ENCODE assay signal across 31 mouse cellular contexts in the genomic region with DNA sequence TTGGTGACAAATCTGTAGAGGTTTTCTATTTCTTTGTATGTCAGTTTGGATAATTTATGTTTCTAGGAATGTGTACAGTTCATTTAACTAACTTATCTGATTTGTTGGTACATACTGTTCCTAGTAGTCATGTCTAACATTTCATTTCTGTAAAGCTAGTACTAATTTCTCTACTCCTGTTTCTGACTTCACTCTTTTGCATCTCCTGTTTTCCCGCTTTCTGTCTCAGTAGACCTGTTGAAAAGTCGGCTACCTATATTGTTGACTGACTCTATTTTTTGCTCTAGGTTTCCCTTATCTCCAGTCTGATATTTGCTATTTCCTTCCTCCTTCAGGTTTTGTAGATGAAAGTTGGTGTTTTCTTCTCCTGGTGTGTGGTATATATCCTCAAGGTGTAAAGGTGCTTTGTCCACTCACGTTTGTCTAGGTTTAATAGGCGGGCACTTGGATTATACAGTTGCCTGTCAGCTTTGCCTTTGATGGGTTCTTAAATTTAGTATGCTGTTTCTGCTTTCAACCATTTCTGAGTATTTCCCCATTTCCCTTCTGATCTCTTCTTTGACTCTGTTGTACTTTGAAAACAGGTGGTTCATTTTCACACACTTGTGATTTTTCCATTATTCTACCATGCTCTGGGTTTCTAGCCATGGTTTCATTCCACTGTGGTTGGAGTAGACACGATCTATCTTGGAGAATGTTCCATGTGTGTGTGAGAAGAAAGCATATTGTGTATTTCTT.
"Had no signal": no experiment of that assay in that cellular context is flagged by ENCODE, and none has a peak within 500 bp of the region (broad histone marks: within the 10 kb centered on the region; RNA-seq: fewer than 3 reads in every experiment).

No protein-coding gene starts in this region.

- H3K4me1 ChIP-seq: limb, embryonic 10.5 days; limb, embryonic 12.5 days; limb, embryonic 13.5 days; limb, embryonic 15.5 days; liver, embryonic 12.5 days; liver, embryonic 13.5 days; liver, embryonic 15.5 days; lung, embryonic 15.5 days; megakaryocyte, embryonic 14.5 days; midbrain, embryonic 10.5 days; midbrain, embryonic 12.5 days; midbrain, embryonic 13.5 days; midbrain, embryonic 15.5 days had no signal

- DNase-seq: left cerebral cortex, postnatal 4 days; liver; liver, embryonic 13.5 days; liver, postnatal 0 days; lung, adult 18-20 months; lung, adult 2 months; lung, embryonic 14.5 days; lung, postnatal 10 days; lung, postnatal 14 days; lung, postnatal 36 days; lung, postnatal 4 days; midbrain, embryonic 14.5 days had no signal

- H3K9me3 ChIP-seq: limb, embryonic 10.5 days; limb, embryonic 12.5 days; limb, embryonic 13.5 days; limb, embryonic 15.5 days; liver, embryonic 12.5 days; liver, embryonic 13.5 days; liver, embryonic 15.5 days; lung, embryonic 15.5 days; megakaryocyte, embryonic 14.5 days; midbrain, embryonic 10.5 days; midbrain, embryonic 12.5 days; midbrain, embryonic 13.5 days; midbrain, embryonic 15.5 days had no signal

- H3K27me3 ChIP-seq: limb, embryonic 12.5 days; limb, embryonic 13.5 days; limb, embryonic 15.5 days; liver, embryonic 12.5 days; liver, embryonic 13.5 days; liver, embryonic 15.5 days; lung, embryonic 15.5 days; megakaryocyte, embryonic 14.5 days; midbrain, embryonic 12.5 days; midbrain, embryonic 13.5 days; midbrain, embryonic 15.5 days had no signal

- ATAC-seq: liver, embryonic 12.5 days; liver, postnatal 0 days; lung, postnatal 0 days; midbrain, embryonic 13.5 days; midbrain, embryonic 15.5 days; midbrain, embryonic 16.5 days had no signal

- H3K36me3 ChIP-seq: limb, embryonic 10.5 days; limb, embryonic 12.5 days; limb, embryonic 13.5 days; limb, embryonic 15.5 days; liver, embryonic 12.5 days; liver, embryonic 13.5 days; liver, embryonic 15.5 days; lung, embryonic 15.5 days; midbrain, embryonic 10.5 days; midbrain, embryonic 12.5 days; midbrain, embryonic 13.5 days; midbrain, embryonic 15.5 days had no signal

- H3K4me2 ChIP-seq: limb, embryonic 12.5 days; limb, embryonic 13.5 days; limb, embryonic 15.5 days; liver, embryonic 11.5 days; liver, embryonic 12.5 days; liver, embryonic 13.5 days; liver, embryonic 15.5 days; lung, embryonic 14.5 days; lung, embryonic 15.5 days; midbrain, embryonic 11.5 days; midbrain, embryonic 12.5 days; midbrain, embryonic 13.5 days; midbrain, embryonic 15.5 days had no signal

- H3K4me3 ChIP-seq: limb, embryonic 10.5 days; limb, embryonic 12.5 days; limb, embryonic 13.5 days; limb, embryonic 15.5 days; liver, embryonic 12.5 days; liver, embryonic 13.5 days; liver, embryonic 15.5 days; lung, embryonic 15.5 days; megakaryocyte, embryonic 14.5 days; midbrain, embryonic 10.5 days; midbrain, embryonic 12.5 days; midbrain, embryonic 13.5 days; midbrain, embryonic 15.5 days; myocyte had no signal

- H3K27ac ChIP-seq: limb, embryonic 10.5 days; limb, embryonic 12.5 days; limb, embryonic 13.5 days; limb, embryonic 15.5 days; liver, embryonic 12.5 days; liver, embryonic 13.5 days; liver, embryonic 14.5 days; liver, embryonic 15.5 days; lung, embryonic 15.5 days; macrophage; midbrain, embryonic 10.5 days; midbrain, embryonic 12.5 days; midbrain, embryonic 13.5 days; midbrain, embryonic 15.5 days had no signal

- H3K9ac ChIP-seq: limb, embryonic 12.5 days; limb, embryonic 13.5 days; limb, embryonic 15.5 days; liver, embryonic 12.5 days; liver, embryonic 13.5 days; liver, embryonic 14.5 days; liver, embryonic 15.5 days; liver, postnatal 0 days; lung, embryonic 14.5 days; lung, embryonic 15.5 days; midbrain, embryonic 12.5 days; midbrain, embryonic 13.5 days; midbrain, embryonic 15.5 days had no signal
